Comparison of ENCODE assay signal across 19 mouse cellular contexts in genomic region chr3:39320851-39321250, GRCm38 (mm10).
"Had no signal": no experiment of that assay in that cellular context is flagged by ENCODE, and none has a peak within 500 bp of the region (broad histone marks: within the 10 kb centered on the region; RNA-seq: fewer than 3 reads in every experiment).

No protein-coding gene starts in this region.

- H3K4me2 ChIP-seq: limb, embryonic 13.5 days; liver, embryonic 12.5 days; liver, embryonic 15.5 days; lung, embryonic 15.5 days; midbrain, embryonic 12.5 days; neural tube, embryonic 15.5 days had no signal

- H3K9ac ChIP-seq: limb, embryonic 13.5 days; liver, embryonic 12.5 days; liver, embryonic 15.5 days; lung, embryonic 15.5 days; midbrain, embryonic 12.5 days; neural tube, embryonic 15.5 days had no signal

- H3K27me3 ChIP-seq: limb, embryonic 13.5 days; liver, embryonic 12.5 days; liver, embryonic 15.5 days; lung, embryonic 15.5 days; megakaryocyte, embryonic 14.5 days; midbrain, embryonic 12.5 days; neural tube, embryonic 15.5 days had no signal

- H3K36me3 ChIP-seq: limb, embryonic 10.5 days; limb, embryonic 13.5 days; liver, embryonic 12.5 days; liver, embryonic 15.5 days; lung, embryonic 15.5 days; midbrain, embryonic 12.5 days; neural tube, embryonic 15.5 days had no signal

- H3K9me3 ChIP-seq: limb, embryonic 10.5 days; limb, embryonic 13.5 days; liver, embryonic 12.5 days; liver, embryonic 15.5 days; lung, embryonic 15.5 days; megakaryocyte, embryonic 14.5 days; midbrain, embryonic 12.5 days; neural tube, embryonic 15.5 days had no signal

- H3K27ac ChIP-seq: limb, embryonic 10.5 days; limb, embryonic 13.5 days; liver, embryonic 12.5 days; liver, embryonic 15.5 days; lung, embryonic 15.5 days; midbrain, embryonic 12.5 days; neural tube, embryonic 15.5 days had no signal

- H3K4me3 ChIP-seq: limb, embryonic 10.5 days; limb, embryonic 13.5 days; liver, embryonic 12.5 days; liver, embryonic 15.5 days; lung, embryonic 15.5 days; megakaryocyte, embryonic 14.5 days; midbrain, embryonic 12.5 days; myocyte; neural tube, embryonic 15.5 days had no signal

- ATAC-seq: liver, embryonic 12.5 days had no signal

- DNase-seq: kidney, adult 18-20 months; kidney, adult 9 months; kidney, postnatal 14 days; kidney, postnatal 4 days; liver; lung, adult 18-20 months; lung, postnatal 10 days; lung, postnatal 36 days; thymus, adult 18-20 months; thymus, postnatal 36 days had no signal

- H3K4me1 ChIP-seq: liver, embryonic 12.5 days; liver, embryonic 15.5 days; lung, embryonic 15.5 days; megakaryocyte, embryonic 14.5 days; midbrain, embryonic 12.5 days had no signal
